Mouse (Mus musculus): ENCODE data around the gene Drc3. TPM values are rescaled to one million over a fixed set of nuclear protein-coding genes. Genes with fewer than 3 reads are reported as not detected.

Drc3 gene
- polyA plus RNA-seq, 1 experiment: 0.08 TPM

- Histone ChIP-seq H3K27me3 (ENCODE audit: control insufficient read depth, insufficient read depth, insufficient read length) (no peaks in the 10 kb centered on the region), H3K4me2 (ENCODE audit: low read depth) (peak overlapping the region; percentile 94), H3K36me3 (ENCODE audit: control insufficient read depth, insufficient read depth) (no peaks in the 10 kb centered on the region), H3K79me2 (ENCODE audit: control insufficient read depth, insufficient read depth) (peaks cover 48% of the 10 kb centered on the region), H3K4me3 (peak overlapping the region; percentile 67), H3ac (ENCODE audit: control insufficient read depth, insufficient read length) (peak overlapping the region; percentile 51)
- TF ChIP-seq POLR2AphosphoS2 (IDR thresholded peaks at IDR 0.05; ENCODE audit: insufficient read length, low read depth) (no peak), MYOD1 (IDR thresholded peaks at IDR 0.05; ENCODE audit: control insufficient read depth in 1 of 3, insufficient read length in 2 of 3, low read depth in 2 of 3) (no peak), SRF (IDR thresholded peaks at IDR 0.05; ENCODE audit: control insufficient read depth, insufficient read length, low read depth) (no peak), REST (IDR thresholded peaks at IDR 0.05; ENCODE audit: insufficient read depth, insufficient read length) (no peak), USF1 (IDR thresholded peaks at IDR 0.05; ENCODE audit: low read depth) (no peak), MAX (IDR thresholded peaks at IDR 0.05; ENCODE audit: low read depth) (no peak)
Observed at GRCm38 (mm10) chr11:60416590-60416962, 63.4 kb downstream of the Drc3 start.

- peak within 1 kb of the TSS; percentile 51 for H3ac ChIP-seq (ENCODE audit: control insufficient read depth, insufficient read length)
- peak within 1 kb of the TSS; percentile 67 for H3K4me3 ChIP-seq
- H3K36me3 ChIP-seq (ENCODE audit: control insufficient read depth, insufficient read depth): no peaks in the 10 kb centered on the region
- TF ChIP-seq MAX (IDR thresholded peaks at IDR 0.05; ENCODE audit: low read depth): peak; percentile 49
- TF ChIP-seq SRF (IDR thresholded peaks at IDR 0.05; ENCODE audit: control insufficient read depth, insufficient read length, low read depth): peak; percentile 67
- TF ChIP-seq USF1 (IDR thresholded peaks at IDR 0.05; ENCODE audit: low read depth): peak; percentile 99
- TF ChIP-seq REST (IDR thresholded peaks at IDR 0.05; ENCODE audit: insufficient read depth, insufficient read length): peak; percentile 26
- no peak for TF ChIP-seq TCF3 (IDR thresholded peaks at IDR 0.05; ENCODE audit: insufficient read length, low read depth)
- TF ChIP-seq E2F4 (IDR thresholded peaks at IDR 0.05; ENCODE audit: insufficient read depth): peak; percentile 58
- TF ChIP-seq MYOD1 (IDR thresholded peaks at IDR 0.05; ENCODE audit: control insufficient read depth in 1 of 3, insufficient read length in 2 of 3, low read depth in 2 of 3): peak in 2 of 3 experiments; percentile 20 to 53
- peak; percentile 60 for TF ChIP-seq POLR2A (IDR thresholded peaks at IDR 0.05; ENCODE audit: insufficient read length, low read depth)
- TF ChIP-seq MYOG (IDR thresholded peaks at IDR 0.05; ENCODE audit: control insufficient read depth in 1 of 3, insufficient read depth in 1 of 3, insufficient read length in 2 of 3, low read depth in 2 of 3): peak in 2 of 3 experiments; percentile 39 to 42
- TF ChIP-seq POLR2AphosphoS2 (IDR thresholded peaks at IDR 0.05; ENCODE audit: insufficient read length, low read depth): peak; percentile 68
- no peak for TF ChIP-seq CEBPB (IDR thresholded peaks at IDR 0.05; ENCODE audit: insufficient read depth, poor library complexity, severe bottlenecking)
- no peak for TF ChIP-seq TCF12 (IDR thresholded peaks at IDR 0.05; ENCODE audit: insufficient read depth, poor library complexity, severe bottlenecking)
- H3K4me2 ChIP-seq (ENCODE audit: low read depth): peak within 1 kb of the TSS; percentile 94
- peaks cover 42% of the 10 kb centered on the region for H3K79me2 ChIP-seq (ENCODE audit: control insufficient read depth, insufficient read depth)
- no peaks in the 10 kb centered on the region for H3K27me3 ChIP-seq (ENCODE audit: control insufficient read depth, insufficient read depth, insufficient read length)
Observed at GRCm38 (mm10) chr11:60416963-60417716, 64.0 kb downstream of the Drc3 start, which contains the start of gene Gid4. Gene Gid4 (plus strand): TSS chr11:60417145.

- H3K4me2 ChIP-seq (ENCODE audit: low read depth): peak within 1 kb of the TSS; percentile 92
- no peaks in the 10 kb centered on the region for H3K27me3 ChIP-seq (ENCODE audit: control insufficient read depth, insufficient read depth, insufficient read length)
- peaks cover 35% of the 10 kb centered on the region for H3K79me2 ChIP-seq (ENCODE audit: control insufficient read depth, insufficient read depth)
- peak within 1 kb of the TSS; percentile 67 for H3K4me3 ChIP-seq
- peak within 1 kb of the TSS; percentile 51 for H3ac ChIP-seq (ENCODE audit: control insufficient read depth, insufficient read length)
- H3K36me3 ChIP-seq (ENCODE audit: control insufficient read depth, insufficient read depth): no peaks in the 10 kb centered on the region
- TF ChIP-seq SRF (IDR thresholded peaks at IDR 0.05; ENCODE audit: control insufficient read depth, insufficient read length, low read depth): no peak
Observed at GRCm38 (mm10) chr11:60417717-60418472, 64.8 kb downstream of the Drc3 start, which contains the start of gene Atpaf2. Gene Atpaf2 (minus strand): TSS chr11:60418457.

- Histone ChIP-seq H3ac (ENCODE audit: control insufficient read depth, insufficient read length) (peak overlapping the region; percentile 51), H3K4me2 (ENCODE audit: low read depth) (peak overlapping the region; percentile 92), H3K36me3 (ENCODE audit: control insufficient read depth, insufficient read depth) (no peaks in the 10 kb centered on the region), H3K27me3 (ENCODE audit: control insufficient read depth, insufficient read depth, insufficient read length) (no peaks in the 10 kb centered on the region), H3K79me2 (ENCODE audit: control insufficient read depth, insufficient read depth) (peaks cover 35% of the 10 kb centered on the region), H3K4me3 (peak overlapping the region; percentile 67)
- TF ChIP-seq E2F4 (IDR thresholded peaks at IDR 0.05; ENCODE audit: insufficient read depth) (no peak), CEBPB (IDR thresholded peaks at IDR 0.05; ENCODE audit: insufficient read depth, poor library complexity, severe bottlenecking) (no peak), POLR2A (IDR thresholded peaks at IDR 0.05; ENCODE audit: insufficient read length, low read depth) (no peak), MYOG (IDR thresholded peaks at IDR 0.05; ENCODE audit: control insufficient read depth in 1 of 3, insufficient read depth in 1 of 3, insufficient read length in 2 of 3, low read depth in 2 of 3) (no peak), MYOD1 (IDR thresholded peaks at IDR 0.05; ENCODE audit: control insufficient read depth in 1 of 3, insufficient read length in 2 of 3, low read depth in 2 of 3) (no peak), TCF12 (IDR thresholded peaks at IDR 0.05; ENCODE audit: insufficient read depth, poor library complexity, severe bottlenecking) (no peak), TCF3 (IDR thresholded peaks at IDR 0.05; ENCODE audit: insufficient read length, low read depth) (no peak)
Observed at GRCm38 (mm10) chr11:60418473-60418803, 65.3 kb downstream of the Drc3 start.
